Mouse (Mus musculus) embryo, embryonic 11 days (tissue): ENCODE measurements around the gene Arfip1.
"Not testable (repeated sequence)": the region's sequence is repeated elsewhere in the genome, so short reads cannot be mapped to it uniquely, and the experiment has no call there.

Experiments used
- DNase-seq: peaks from one replicate; pipeline ENCODE4 v3.0.0-alpha.2; 2015

Gene Arfip1

DNA sequence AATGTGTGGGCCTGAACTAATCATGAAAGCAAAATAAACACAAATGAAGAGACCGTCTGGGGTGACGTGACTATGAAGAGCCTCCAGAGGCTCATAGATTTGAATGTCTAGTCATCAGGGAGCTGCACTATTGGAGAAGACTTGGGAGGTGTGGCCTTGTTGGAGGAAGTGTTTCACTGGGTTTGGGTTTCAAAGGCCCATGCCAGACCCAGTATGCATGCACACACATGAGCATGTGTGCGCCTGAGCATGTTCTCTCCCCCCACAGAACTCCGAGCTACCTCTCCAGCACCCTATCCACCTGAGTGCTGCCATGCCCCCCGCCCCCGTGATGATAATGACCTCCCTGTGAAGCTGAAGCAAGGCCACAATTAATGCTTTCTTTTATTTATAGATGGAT lies 12.8 kb downstream of the Arfip1 start:
- no peak for DNase-seq

DNA sequence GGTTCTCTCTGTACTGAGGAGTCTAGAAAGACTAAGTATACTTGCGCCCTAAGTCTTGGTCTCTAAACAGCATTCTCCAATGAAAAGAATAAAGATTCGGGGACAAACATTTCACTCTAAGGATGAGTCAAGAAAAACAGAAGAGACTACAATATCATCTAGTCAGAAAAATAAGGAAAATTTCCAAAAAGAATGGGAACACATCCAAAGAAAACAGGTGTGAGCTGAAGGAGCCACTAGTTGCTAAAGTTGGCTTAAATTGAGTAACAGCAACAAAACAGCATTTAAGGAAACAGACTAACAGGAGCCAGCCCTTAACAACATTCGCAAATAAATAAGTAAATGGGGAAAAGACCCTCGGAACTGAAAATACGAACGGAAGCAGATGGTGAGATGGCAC lies 13.9 kb downstream of the Arfip1 start:
- DNase-seq, result no peak

DNA sequence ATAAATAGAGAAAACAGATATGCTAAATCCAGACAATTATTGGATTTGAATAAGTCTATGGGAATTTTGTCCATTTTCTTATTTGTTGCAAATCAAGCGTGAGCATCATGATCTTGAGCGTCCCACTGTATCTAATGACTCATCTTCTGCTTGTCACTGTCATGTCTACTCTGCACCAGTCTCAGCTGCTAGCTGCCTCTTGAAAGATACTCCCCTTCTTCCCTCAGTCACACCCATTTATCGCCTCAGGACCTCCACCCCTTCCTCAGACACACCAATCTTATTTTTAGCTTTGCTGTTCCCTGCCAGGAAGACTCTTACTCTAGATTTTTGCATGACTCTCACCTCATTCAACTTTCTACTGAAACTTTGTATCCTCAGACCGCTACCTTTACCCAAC lies 19.0 kb downstream of the Arfip1 start:
- no peak for DNase-seq

DNA sequence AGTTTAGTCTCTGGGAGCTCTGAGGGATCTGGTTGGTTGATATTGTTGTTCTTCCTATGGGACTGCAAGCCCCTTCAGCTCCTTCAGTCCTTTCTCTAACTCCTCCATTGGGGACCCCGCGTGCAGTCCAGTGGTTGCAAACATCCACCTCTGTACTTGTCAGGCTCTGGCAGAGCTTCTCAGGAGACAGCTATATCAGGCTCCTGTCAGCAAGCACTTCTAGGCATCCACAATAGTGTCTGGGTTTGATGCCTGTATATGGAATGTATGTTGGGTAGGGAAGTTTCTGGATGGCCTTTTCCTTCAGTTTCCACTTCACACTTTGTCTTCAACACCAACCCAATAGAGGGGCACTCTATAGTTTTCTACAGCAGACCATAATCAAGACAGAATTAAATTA lies 19.5 kb downstream of the Arfip1 start:
- DNase-seq, result not testable (repeated sequence)

DNA sequence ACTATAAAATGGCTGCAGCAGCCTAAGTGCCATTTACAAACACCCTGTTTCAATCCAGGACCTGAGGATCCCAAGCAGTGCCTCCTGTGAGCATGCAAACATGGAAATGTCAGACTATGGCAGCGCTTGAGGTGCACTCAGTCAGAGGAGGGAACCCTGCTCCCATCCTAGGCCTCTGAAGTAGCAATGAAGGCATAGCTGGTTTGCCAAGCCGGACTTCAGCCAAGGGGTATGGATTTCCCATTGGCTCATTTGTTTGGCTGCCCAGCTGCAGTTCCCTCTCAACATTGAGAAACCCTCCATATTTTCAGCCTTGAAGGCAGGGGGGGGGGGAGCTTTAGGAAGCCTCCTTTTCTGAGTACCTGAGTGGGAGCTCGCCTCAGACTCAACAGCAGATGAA lies 24.1 kb downstream of the Arfip1 start:
- DNase-seq, result no peak

DNA sequence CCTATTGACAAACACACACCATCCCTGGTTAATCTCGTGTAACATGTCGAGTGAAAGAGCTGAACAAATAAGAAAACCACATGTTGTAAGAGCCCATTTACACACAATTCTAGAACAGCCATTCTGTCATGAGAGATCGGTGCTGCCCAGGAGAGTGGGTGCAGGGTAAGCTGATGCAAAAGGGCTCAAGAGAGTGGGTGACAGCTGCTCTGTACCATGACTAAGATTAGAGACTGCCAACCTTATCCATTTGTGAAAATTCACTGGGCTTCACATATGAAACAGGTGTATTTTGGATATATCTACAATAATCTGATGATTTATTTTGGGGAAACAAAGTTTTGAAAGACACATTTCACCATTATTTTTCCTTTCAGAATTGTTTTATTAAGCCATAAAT lies 26.6 kb downstream of the Arfip1 start:
- no peak for DNase-seq

DNA sequence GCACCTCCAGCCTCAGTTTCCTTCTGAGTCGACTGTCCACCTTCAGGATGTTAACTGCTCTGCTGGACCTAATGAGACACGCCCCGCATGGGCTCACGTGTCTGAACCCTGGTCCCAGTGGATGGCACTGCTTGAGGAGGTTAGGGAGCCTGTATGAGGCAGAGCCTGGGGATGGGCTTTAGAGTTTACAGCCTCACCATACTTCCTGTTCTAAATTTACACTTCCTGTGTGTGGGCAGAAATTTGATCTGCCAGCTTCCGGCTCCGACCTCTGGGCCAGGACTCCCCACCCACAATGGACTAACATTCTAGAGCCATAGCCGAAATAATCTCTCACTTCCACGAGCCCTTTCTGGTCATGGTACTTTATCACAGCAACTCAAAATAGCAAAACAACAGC lies 35.2 kb downstream of the Arfip1 start:
- no peak for DNase-seq

DNA sequence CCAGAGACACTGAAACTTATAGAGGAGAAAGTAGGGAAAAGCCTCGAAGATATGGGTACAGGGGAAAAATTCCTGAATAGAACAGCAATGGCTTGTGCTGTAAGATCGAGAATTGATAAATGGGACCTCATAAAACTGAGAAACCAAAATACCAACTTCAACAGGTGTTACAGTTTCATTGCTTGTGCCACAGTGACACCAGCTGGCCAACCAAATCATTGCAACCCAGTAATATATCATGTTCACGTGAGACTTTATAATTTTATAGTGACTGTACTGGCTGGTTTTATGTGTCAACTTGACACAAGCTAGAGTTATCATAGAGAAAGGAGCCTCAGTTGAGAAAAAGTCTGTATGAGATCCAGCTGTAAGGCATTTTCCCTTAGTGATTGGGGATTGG lies 40.0 kb downstream of the Arfip1 start:
- DNase-seq, result peak; percentile 53

DNA sequence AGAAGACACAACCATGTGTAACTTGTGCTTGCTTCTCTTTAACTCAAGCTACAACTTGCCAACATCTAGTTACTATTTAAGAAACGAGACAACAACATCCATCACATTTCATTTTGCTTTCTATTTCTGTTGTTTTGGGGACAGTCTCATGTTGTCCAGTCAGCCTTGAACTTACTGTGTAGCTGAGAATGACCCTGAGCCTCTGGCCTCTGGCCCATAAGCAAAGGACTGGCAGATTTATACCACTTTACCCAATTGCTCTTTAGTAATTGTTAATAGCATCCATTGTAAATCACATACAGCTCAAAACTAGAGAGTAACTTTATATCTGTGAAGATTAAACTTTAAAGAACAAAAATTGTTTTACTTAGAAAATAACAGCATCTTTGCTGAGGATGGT lies 40.5 kb downstream of the Arfip1 start:
- no peak for DNase-seq

DNA sequence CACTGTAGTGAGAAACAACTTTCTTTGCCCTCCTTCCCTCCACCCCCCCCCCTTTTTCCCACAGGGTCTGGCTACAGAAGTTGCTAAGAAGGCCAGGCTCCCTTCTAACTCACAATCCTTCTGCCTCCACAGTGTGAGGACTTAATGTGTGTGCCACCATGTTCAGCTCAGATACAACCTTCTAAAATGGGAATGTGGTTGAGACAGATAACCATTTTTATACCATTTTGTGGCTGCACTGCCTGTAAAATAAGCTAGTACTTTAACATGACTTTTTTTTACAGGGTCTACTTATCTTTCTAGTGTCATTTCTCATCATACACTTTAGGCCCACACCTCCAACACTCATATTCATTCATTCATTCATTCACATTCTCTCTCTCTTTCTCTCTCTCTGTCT lies 41.8 kb downstream of the Arfip1 start:
- no peak for DNase-seq

DNA sequence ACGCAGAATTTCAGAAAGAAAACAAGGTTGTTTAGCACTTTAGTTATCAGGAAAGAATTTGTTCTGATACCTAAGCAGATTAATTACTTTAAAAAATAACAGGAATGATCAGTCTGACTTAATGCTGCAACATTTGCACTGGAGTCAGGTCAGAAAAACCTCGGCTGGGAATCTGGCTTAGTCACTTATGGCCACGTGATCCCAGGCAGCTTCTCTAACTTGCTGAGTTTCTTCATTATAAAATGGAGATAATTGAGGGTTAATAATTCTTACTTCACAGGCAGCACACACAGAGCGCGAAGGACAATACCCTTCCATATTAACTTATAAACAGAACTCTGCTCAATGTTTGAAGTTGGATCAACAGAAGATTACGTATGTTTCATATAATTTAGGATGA lies 45.4 kb downstream of the Arfip1 start:
- DNase-seq, result no peak

DNA sequence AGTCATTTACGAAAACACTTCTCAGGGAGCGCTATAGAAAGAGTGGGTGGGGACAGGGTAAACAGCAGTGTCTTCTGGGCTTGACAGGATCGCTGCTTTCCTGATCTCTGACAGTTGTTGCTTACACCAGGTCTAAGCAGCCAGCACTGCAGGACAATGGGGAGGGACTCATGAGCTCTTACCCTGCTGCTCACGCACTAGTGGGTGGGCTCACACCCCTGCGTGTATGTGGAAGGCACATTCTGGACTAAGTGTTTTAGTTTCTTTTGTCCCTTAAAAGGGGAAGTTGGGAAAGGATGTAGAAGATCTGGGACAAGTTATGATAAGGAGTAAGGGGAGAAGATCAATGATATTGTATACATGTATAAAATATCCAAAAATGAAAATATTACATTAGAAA lies 49.2 kb downstream of the Arfip1 start:
- DNase-seq, result no peak

DNA sequence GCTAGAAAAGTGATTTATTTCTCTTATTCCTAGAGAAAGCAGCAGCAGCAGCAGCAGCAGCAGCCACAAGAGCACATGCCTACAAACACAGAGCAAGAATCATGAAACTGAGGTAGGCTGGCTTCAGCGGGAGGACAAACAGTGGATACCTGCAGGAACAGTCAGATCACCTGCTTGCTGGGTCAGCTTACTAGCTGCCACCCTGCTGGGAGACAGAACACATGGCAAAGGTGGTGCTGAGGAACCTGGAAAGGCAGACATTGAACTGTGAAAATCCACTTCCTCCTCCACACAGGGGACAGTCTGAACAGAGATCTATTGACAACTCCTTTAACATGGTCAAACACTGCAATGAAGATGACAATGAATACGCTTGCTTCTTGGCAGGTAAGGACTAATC lies 53.4 kb downstream of the Arfip1 start:
- no peak for DNase-seq

DNA sequence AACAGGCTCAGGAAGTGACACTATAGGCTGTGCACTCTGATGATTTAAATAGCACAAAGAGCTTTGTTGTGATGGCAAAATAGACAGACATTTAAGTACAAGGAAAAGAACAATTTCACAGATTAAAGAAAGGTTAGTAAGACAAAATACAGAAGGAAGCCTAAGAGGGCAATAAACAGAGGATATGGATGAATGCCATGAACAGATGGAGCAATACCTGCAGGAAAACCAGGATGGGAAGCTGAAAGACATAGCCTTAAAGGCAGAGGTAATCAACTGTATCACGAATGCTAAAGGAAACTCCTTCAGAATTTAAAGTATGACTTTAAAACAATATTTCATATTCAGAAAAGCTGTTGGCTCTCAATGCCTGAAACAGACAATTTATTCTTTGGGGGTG lies 57.5 kb downstream of the Arfip1 start:
- DNase-seq, result no peak

DNA sequence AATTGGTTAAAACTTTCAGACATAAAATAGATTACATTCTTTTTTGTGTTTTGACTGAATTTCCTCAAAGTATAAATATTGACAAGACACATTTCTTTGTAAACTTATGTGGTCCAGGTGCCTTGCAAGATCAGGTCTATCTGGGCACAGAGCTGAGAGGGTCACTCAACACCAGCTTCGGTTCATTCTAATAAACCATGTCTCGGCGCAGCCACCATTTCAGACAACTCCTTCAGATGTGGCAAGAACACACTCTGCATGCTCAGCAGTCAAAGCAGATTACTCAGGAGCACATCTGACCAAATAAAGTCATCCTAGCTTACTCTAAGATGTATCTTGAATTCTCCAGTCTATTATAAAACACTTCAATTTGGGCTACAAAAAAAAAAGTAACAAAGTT lies 66.3 kb downstream of the Arfip1 start:
- DNase-seq, result no peak

DNA sequence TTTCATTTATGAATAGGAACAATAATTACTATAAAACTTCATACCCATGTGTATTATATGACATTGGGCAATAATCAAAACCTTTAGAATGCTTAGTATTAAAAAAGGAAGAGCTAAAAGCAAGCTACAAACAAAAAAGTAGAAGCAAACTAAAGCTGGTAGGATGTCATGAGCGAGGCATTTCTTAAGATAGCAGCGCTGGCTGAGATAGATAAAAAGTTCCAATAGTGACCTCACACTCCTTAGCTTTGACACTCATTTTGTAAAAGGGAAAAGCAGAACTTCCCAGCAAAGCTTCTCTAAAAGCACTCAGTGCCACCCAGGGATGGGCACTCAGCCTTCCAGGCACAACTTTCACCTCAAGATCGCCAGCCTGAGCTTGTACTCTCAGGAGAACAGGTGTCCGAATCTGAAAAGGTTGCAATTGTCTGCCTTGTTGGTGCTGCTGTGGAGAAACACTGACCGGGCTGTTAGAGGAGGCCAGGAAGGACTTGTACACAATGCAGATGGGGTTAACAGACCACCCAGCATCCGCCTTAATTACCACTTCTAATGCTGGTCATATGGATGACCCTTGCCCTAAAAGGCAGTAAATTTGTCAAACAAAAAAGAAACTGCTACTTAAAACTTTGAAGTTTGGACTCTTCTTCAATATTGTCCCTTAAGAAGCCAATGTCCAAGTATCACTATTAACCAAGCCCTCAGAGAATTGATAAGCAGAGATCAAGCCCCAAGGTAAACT lies 69.5 kb downstream of the Arfip1 start:
- DNase-seq, result no peak

DNA sequence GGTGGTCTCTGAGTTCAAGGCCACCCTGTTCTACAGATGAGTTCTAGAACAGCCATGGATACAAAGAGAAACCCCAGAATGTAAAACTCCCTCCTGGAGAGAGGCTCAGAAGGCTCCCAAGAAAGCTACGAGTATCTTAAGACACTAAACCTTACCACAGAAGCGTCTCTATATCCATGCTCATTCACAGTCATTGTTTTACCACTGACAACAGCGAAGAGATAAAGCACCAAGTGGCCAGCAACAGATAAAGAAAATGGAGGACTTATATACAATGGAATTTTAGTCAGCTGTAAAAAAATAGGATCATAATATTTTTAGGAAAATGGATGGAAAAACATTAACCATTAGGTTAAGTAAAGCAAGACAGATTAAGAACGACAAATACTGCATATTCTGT lies 77.2 kb downstream of the Arfip1 start:
- no peak for DNase-seq

DNA sequence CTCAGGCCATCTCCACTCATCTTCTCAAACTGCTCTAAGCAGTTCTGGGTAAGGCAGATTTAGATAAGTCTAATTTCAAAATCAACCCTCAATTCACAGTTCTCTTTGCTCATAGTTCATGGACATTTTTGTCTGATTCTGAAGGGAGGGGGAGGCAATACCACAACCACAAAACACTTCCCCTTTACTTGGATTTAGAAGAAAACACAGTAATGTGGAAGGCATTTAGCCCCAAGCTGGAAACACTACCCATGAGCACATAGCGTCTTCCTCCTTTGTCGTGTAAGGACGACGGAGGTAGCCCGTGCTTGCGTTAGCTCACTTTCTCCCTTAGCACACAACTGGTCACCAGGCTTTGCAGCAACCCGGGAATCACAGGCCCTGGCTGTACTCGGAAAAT lies 78.1 kb downstream of the Arfip1 start:
- no peak for DNase-seq

DNA sequence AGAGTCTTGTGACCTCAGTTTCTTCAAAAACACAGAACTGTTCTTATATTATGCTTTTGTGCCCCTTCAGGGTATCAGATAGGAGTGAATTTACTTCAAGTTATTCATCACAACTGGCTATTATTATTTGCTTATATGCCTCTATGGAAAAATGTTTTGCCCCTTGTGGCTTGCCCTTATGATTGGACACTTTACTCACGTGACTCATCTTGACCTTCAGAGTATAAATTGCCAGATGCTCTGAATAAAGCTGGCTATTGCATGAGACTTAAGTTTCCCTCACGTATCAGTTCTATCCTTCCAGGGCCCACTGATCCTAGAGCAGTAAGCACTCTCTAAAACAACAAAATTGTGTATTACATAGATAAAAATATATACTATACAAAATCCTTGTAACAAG lies 80.3 kb downstream of the Arfip1 start:
- no peak for DNase-seq

DNA sequence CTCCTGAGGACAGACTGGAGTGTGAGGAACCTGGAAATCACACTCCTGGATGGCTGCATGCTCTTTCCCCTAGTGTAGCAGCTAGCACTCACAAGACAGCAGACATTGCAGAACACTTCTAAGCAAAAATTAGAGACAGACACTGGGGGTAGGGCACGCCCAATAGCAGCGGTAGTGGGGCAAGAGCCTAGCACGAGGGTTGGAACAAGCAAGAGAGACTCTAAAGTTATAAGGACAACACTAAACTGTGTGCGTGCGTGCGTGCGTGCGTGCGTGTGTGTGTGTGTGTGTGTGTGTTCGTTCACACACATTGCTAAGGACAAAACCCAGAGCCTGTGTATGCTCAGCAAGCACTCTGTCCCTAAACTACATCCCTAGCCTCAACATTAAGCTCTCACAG lies 81.9 kb downstream of the Arfip1 start:
- DNase-seq, result no peak

DNA sequence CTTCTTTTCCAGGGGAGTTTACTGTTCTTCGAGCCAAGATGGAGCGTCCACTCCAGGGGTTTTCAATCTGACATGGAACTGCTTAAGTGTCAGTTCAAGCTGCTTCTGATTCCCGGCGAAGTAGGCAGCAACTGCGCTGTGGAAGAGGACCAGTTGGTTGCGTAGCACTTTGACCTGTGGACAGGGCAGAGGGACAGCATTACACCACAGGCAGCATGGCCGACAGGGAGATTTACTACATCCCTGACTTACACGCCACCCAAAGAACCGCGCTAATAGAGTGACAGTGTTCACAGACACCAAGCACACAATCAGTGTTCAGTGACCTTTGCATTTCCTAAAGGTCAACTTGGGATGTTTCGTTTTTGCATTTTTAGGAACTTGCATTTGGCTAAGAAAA lies 84.7 kb downstream of the Arfip1 start:
- no peak for DNase-seq

DNA sequence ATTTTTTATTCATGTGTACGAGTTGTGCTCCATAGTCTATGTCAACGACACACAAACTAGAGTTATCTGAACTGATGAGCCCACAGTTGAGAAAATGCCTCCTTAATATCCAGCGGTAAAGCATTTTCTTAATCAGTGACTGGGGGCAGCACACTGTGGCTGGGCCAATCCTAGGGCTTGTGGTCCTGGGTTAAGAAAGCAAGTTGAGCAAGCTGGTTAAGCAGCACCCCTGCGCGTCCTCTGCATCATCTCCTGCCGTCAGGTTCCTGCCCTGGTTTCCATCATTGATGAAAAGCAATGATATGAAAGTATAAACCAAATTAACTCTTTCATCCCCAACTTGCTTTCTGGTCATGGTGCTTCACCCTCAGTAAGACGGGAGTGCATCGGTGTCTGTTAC lies 89.8 kb downstream of the Arfip1 start:
- no peak for DNase-seq

DNA sequence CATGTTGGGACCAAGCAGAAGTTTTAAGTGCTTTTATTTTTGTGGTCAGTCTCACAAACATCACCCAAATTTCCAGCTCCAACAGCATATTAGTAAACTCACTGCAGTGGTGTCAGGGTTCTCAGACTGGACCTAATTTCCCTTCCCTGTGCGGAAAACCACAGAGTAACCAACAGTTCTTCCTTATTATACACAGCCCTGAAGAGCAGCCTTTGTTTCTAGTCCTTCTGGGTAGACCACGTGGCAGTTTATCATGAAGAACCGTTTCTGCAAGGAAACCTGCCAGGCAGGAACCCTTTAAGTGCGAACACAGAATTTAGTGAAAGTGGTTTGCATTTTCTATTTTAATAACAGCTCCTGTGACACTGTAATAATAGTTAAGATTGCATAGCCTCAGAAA lies 90.3 kb downstream of the Arfip1 start:
- no peak for DNase-seq

DNA sequence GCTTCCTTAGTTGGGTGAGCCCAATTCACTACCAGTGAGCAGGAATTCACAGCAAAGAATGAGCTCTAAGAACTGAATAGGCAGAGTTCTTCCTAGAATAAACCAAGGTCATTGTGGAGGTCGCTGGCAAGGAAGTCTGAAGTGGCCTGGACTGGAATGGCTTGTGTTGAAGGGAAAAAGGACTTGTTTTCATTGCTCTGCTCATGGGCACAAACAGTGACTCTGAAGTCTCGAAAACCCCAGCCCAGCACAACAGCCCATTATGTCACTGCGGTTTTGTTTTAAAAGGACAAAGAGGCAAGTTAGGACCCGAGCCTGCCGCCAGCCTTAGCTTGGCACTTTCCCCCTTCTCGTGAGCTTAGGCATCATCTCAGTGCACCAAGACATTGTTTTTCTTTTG lies 93.7 kb downstream of the Arfip1 start:
- no peak for DNase-seq

DNA sequence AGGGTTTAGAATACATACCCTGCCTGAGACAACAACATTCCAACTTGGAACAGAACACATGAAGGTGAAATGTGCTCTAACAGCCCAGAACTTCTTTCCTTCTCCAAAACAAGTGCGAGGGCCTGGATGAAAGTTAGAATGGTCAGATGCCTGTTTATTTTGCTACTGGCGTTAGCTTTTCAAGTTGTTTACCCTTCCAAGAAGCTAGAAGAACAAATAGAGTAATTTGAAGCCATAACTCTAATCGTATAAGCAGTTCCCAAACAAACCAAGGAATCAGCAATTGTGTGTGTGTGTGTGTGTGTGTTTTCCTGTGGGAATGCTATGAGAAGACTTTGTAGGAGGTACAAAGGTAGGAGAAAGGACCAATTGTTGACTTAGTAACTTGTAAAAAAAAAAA lies 97.5 kb downstream of the Arfip1 start:
- no peak for DNase-seq

DNA sequence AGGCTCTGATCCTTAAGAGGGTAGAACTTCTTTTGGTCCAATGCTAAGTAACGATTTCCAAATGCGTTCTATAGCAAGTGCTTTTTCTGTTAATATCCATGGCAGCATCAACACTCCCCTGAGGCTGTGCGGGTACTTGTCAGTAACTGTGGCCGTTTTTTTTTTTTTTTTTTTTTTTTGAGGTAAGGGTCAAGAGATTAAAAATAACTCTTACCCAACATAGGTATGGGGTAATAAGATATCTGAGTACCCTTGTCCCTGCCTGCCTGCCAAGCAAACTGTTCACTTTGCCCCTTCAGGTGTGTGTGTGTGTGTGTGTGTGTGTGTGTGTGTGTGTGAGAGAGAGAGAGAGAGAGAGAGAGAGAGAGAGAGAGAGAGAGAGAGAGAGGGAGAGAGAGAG lies 98.1 kb downstream of the Arfip1 start:
- DNase-seq, result no peak
